Mouse (Mus musculus): ENCODE results near the gene Os9.
"Not testable (repeated sequence)": the region's sequence is repeated elsewhere in the genome, so short reads cannot be mapped to it uniquely, and the experiment has no call there.

Os9 gene

GRCm38 (mm10) chr10:127079665-127080391 is 41.1 kb downstream of the Os9 start:
- peak; percentile 75 to 78 for DNase-seq

GRCm38 (mm10) chr10:127078677-127079575 is 42.0 kb downstream of the Os9 start:
- peak; percentile 79 to 89 for DNase-seq

DNA sequence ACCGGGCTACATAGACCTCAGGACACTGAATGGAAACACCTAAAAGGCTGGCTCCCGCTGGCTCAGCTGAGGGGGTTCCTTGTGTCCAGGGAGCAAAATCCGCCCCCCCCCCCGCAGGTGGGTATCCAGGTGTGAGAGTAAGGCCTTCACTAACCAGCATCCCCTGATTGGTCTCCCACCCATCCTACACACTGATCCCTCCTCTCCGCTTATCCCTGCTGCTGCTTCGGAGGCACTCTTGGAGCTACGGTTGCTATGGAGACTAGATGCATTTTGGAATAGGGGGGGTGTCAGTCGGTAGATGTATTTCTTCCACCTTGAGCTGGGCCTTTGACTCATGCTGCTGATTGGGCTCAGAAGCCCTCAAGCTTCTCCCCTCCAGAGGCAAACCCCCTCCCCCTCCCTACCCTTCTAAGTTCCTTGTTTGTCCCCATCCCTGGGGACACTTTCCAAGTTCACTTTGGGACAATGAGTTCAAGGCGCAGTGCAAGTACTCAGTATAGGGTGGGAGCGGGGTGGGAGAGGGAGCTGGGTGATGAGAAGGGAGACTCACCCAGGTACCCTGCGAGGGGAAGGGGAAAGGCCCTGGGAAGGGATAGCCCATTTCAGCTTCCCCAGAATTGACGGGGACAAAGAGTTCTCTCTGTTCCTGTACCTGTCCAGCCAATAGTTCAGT is 42.8 kb downstream of the Os9 start:
- peak in 1 of 2 experiments; percentile 52 for DNase-seq

GRCm38 (mm10) chr10:127077515-127077914 is 43.4 kb downstream of the Os9 start:
- DNase-seq = no peak

- DNase-seq = no peak
These were observed 44.8 kb downstream of the Os9 start for GRCm38 (mm10) chr10:127076082-127076481.

GRCm38 (mm10) chr10:127075651-127076050 is 45.3 kb downstream of the Os9 start:
- DNase-seq = no peak

- no peak for DNase-seq
These were observed 45.9 kb downstream of the Os9 start, which contains the start of gene Agap2 for GRCm38 (mm10) chr10:127075080-127075479. Agap2 (plus strand) TSS chr10:127075284.

DNA sequence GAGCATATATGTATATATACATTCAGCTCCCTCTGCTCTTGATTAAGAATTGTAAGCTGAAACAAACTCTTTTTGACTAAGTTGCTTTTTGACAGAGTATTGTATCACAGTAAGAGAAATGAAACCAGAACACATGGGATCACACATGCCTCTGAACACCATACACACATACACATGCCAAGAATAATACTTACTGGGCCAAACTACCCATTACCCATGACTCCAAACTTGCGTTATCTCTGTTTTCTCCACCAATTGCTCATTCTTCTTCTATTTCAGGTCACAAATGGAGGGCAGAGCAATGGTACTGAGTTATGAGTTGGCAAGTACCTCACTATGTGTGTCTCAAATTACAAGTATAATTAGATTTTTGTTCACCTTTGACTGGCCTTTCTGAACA is 47.0 kb downstream of the Os9 start:
- DNase-seq = no peak

GRCm38 (mm10) chr10:127072969-127073368 is 48.0 kb downstream of the Os9 start:
- DNase-seq = not testable (repeated sequence)

- not testable (repeated sequence) for DNase-seq
These were observed 48.7 kb downstream of the Os9 start for GRCm38 (mm10) chr10:127072270-127072669.

GRCm38 (mm10) chr10:127071203-127071602 is 49.7 kb downstream of the Os9 start:
- no peak for DNase-seq

DNA sequence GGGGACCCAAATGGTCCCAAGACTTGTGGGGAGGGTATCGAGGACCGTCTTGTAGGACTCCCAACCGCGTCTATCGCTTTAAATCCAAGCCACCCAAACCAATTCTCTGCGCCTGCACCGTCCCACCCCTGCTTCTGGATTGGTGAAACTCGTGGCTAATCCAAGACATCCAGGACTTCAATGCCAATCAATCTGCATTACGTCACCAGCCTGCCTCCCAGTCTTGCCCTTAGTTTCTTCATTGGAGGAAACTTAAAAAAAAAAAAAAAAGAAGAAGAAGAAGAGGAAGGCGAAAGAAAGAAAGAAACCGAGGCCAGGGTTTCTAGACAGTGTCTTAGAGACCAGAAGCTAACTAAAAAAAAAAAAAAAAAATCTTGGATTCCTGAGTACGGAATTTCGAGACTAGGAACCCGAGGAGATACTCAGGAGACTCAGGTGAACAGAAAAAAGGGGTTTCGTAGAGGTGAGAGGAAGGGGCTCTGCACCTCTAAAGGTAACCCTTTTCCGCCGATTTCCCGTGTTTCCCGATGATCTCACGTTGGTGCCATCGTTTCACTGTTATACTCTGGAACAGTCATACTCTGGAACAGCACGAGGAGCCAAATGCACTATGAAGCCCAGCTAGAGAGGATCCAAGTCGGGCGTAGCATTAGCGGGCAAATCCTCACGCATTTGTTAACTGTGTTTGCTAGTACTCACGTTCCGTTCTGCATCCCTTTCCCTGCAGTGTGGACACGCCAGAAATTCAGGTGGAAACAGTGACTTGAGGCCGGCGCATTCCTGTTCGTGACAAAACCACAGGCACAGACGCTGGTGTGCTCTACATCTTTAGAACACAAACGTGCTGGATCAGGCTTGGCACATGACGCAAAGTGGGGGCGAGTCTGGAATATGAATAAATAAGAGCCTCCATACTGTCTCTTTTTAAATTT is 50.5 kb downstream of the Os9 start, which contains the start of gene Tspan31:
Gene Tspan31 (minus strand): TSS at position 75 of the 932 bp plus-strand sequence.
- DNase-seq = peak; percentile 87 to 92

GRCm38 (mm10) chr10:127069281-127070189 is 51.4 kb downstream of the Os9 start:
- peak in 1 of 2 experiments; percentile 29 for DNase-seq

DNA sequence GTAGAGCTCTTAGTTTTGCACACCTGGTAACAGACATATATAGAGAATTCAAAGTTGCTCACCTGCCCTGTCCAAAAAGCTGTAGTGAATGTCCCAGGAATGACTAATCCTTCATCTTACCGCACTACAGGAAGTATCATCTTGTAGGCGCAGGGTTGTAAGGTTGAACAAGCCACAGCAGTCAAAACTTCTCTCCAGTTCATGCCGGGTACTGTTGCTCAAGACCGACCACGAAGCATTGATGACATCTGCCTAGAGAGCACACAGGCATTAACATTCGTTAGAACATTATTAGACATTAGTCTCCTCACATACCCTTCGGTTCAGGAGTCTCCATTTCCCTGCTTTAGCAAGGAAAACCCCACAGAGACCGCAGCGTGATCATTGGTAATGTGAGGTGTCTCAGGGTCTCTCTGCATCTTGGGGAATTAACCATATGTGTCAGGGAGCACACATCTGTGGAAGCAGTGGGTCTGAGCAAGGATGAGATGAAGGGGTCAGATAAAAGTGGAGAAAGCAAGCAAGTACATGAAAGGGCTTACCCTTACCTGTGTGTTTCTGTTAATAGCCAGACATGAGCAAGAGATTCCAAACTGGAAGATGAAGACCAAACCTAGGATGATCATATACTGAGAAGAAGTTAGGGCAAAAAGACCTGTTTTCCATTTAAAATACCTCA is 52.4 kb downstream of the Os9 start:
- DNase-seq = no peak

- DNase-seq = no peak
These were observed 54.4 kb downstream of the Os9 start for GRCm38 (mm10) chr10:127066519-127067018.

DNA sequence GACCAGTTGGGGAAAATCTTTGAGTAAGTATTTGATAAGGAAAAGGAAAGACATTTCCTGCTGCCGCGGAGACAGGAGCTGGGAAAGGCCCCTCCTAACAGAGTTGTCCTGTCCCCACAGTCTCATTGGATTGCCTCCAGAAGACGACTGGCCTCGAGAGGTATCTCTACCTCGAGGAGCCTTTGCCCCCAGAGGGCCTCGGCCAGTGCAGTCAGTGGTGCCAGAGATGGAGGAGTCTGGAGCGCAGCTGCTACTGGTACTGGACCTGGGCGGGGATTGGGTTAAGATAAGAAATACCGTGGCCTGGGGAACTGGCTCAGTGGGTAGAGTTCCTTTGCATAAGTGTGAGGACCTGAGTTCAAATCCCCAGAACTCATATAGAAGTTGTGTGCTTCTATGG is 55.0 kb downstream of the Os9 start:
- DNase-seq = no peak

DNA sequence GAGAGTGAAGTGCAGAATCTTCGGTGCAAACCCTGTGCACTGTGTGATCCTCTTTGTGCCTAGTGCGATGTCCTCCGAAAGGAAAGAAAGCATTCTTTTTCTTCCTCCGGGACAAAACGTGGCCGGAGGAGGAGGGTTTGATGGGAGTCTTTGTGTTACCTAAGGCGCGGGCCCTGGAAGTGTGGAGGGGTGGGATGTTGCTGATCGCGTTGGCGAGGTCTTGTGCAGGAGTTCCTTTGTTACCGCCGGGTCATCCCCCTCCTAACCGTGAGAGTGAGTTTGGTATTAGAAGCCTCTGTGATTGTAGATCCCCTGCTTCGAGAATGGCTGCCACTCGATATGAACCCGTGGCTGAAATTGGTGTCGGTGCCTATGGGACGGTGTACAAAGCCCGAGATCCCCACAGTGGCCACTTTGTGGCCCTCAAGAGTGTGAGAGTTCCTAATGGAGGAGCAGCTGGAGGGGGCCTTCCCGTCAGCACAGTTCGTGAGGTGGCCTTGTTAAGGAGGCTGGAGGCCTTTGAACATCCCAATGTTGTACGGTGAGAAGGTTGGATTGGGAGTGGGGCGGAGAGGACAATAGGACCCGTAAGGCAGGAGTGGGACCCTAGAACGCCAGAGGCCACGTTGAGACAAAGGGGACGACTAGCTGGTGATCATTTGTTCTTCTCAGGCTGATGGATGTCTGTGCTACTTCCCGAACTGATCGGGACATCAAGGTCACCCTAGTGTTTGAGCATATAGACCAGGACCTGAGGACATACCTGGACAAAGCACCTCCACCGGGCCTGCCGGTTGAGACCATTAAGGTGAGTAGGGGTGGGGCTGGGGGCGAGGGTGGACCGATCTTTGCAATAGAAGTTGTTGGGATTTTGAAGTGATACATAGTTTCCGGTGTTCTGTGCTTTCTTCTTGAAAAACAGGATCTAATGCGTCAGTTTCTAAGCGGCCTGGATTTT is 56.7 kb downstream of the Os9 start:
- peak in 1 of 2 experiments; percentile 43 for DNase-seq

GRCm38 (mm10) chr10:127063239-127063872 is 57.6 kb downstream of the Os9 start, which contains the start of gene Cdk4:
Cdk4 (plus strand) TSS chr10:127063534.
- DNase-seq = peak; percentile 100
